In the genomic region with DNA sequence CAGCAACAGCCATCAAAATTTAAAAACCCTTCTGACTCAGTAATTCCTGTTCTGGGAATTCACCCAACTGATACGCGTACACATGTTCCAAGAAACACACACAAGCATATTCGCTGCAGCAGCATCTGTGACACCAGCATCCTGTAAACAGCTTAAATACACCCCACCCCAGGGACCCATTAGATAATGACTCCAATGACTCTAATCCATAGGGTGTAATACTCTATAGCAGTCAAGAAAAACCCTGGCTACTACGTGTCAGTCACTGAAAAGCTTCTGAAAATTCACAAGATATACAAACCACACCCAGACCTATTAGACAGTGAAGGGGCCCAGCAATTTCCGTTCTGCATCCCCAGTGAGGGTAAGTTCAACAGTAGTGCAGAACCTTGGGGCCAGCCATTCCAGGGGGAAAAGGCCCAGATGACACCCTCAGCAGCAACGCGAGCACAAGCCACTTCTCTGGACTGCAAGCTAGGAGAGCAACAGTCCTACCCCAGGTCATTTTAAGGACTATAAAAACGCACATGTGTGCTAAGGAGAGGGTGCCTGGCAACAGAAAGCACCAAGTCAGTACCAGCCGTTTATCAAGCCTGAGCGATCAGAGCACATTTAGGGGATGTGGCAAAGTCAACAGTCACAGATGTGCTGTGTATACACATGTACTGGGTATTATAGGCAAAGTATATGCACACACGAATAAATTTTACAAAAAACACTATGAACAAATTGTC, we compare ENCODE assay signal across 9 mouse cellular contexts. TPM values are rescaled to one million over a fixed set of nuclear protein-coding genes. Genes with fewer than 3 reads are reported as not detected.
A peak's percentile ranks its signal among the peaks of the same experiment; 100 is the strongest.
DNase-seq lines count a peak whose midpoint lies in the region; ATAC-seq and TF ChIP-seq lines count a peak whose summit lies in the region.
"Had no signal": no experiment of that assay in that cellular context is flagged by ENCODE, and none has a peak within 500 bp of the region (broad histone marks: within the 10 kb centered on the region; RNA-seq: fewer than 3 reads in every experiment).

No protein-coding gene starts in this region.

- H3K36me3 ChIP-seq in megakaryocyte, embryonic 14.5 days (replicated peaks; ENCODE audit: low read length) = peaks cover 36% of the 10 kb centered on the region
- H3K36me3 ChIP-seq in intestine, embryonic 16.5 days (ENCODE audit: control insufficient read depth, insufficient read depth, low read length) = no peaks in the 10 kb centered on the region

- peaks cover 86% of the 10 kb centered on the region for H3K4me1 ChIP-seq in megakaryocyte, embryonic 14.5 days
- peaks cover under 1% of the 10 kb centered on the region; the same call in 1 of the 2 replicates for H3K4me1 ChIP-seq in bone marrow, adult 2 months (ENCODE audit: control insufficient read depth, insufficient read depth, low read length)
- H3K4me1 ChIP-seq in intestine, embryonic 16.5 days (ENCODE audit: control insufficient read depth, insufficient read depth, low read length) = peaks cover 12% of the 10 kb centered on the region

- no peak overlapping the region for H3K9ac ChIP-seq in intestine, embryonic 16.5 days (ENCODE audit: low read depth, low read length)
- H3K9ac ChIP-seq: embryonic facial prominence, embryonic 13.5 days; hindbrain, embryonic 14.5 days had no signal

- no peak overlapping the region for H3K4me2 ChIP-seq in intestine, embryonic 16.5 days (ENCODE audit: low read depth, low read length)
- H3K4me2 ChIP-seq: embryonic facial prominence, embryonic 13.5 days; hindbrain, embryonic 14.5 days had no signal

- H3K4me3 ChIP-seq in megakaryocyte, embryonic 14.5 days (replicated peaks) = peak overlapping the region; percentile 83
- no peak overlapping the region for H3K4me3 ChIP-seq in bone marrow, adult 2 months (replicated peaks; ENCODE audit: control insufficient read depth, low read depth, low read length)
- no peak overlapping the region for H3K4me3 ChIP-seq in intestine, embryonic 16.5 days (ENCODE audit: low read length)
- H3K4me3 ChIP-seq: embryonic facial prominence, embryonic 13.5 days had no signal

- no peak for TF ChIP-seq POLR2A in bone marrow, adult 2 months (IDR thresholded peaks at IDR 0.05; ENCODE audit: borderline replicate concordance, control insufficient read depth, low read depth, low read length)

- peak; percentile 70 for DNase-seq in thymus, postnatal 0 days (ENCODE audit: low spot score)
- DNase-seq in yolk sac, embryonic 10.5 days (ENCODE audit: low spot score) = no peak
- no peak for DNase-seq in adrenal gland, postnatal 10 days

- ATAC-seq in megakaryocyte, adult 5-6 weeks (ENCODE audit: poor library complexity, severe bottlenecking) = no peak
- ATAC-seq in intestine, embryonic 16.5 days = peak; percentile 64

- H3K9me3 ChIP-seq in megakaryocyte, embryonic 14.5 days = no peaks in the 10 kb centered on the region
- no peaks in the 10 kb centered on the region for H3K9me3 ChIP-seq in intestine, embryonic 16.5 days (ENCODE audit: control insufficient read depth, low read length)
- H3K9me3 ChIP-seq: embryonic facial prominence, embryonic 13.5 days had no signal

- TF ChIP-seq CTCF in bone marrow, adult 2 months (IDR thresholded peaks at IDR 0.05; ENCODE audit: control insufficient read depth, insufficient read depth, low read length) = no peak

- WGBS in bone marrow, adult 2 months = 32% methylated on average over 11 of the region's 11 CpGs
- WGBS in intestine, embryonic 16.5 days = 48% methylated on average over 11 of the region's 11 CpGs

- H3K27me3 ChIP-seq in megakaryocyte, embryonic 14.5 days (replicated peaks) = no peaks in the 10 kb centered on the region
- no peaks in the 10 kb centered on the region for H3K27me3 ChIP-seq in intestine, embryonic 16.5 days (replicated peaks; ENCODE audit: control insufficient read depth, insufficient read depth, low read length)
- H3K27me3 ChIP-seq: embryonic facial prominence, embryonic 13.5 days had no signal

- peak overlapping the region; percentile 58 for H3K27ac ChIP-seq in bone marrow, adult 2 months (ENCODE audit: control insufficient read depth, insufficient read depth, low read depth, low read length, poor library complexity)
- no peak overlapping the region for H3K27ac ChIP-seq in intestine, embryonic 16.5 days (ENCODE audit: low read length)
- H3K27ac ChIP-seq: embryonic facial prominence, embryonic 13.5 days; hindbrain, embryonic 14.5 days had no signal

RNA-seq across cellular contexts. Expression of gene A730071L15Rik, which starts 15.5 kb away (rescaled TPM):
- not detected in 2 replicates for polyA plus RNA-seq in megakaryocyte, embryonic 14.5 days (2012; ENCODE audit: insufficient read depth, low replicate concordance)
- total RNA-seq in megakaryocyte, adult 5-6 weeks (2015) = 0.09 and 0.57 TPM in 2 replicates
- not detected in 2 replicates for total RNA-seq in megakaryocyte, adult 5-6 weeks (2017)
- polyA plus RNA-seq in bone marrow, adult 2 months (2011; ENCODE audit: insufficient read depth, insufficient read length, low replicate concordance, missing spikeins) = not detected in 2 replicates
- 0.45 and 0.62 TPM in 2 replicates for polyA plus RNA-seq in intestine, embryonic 16.5 days (2015; fragmentation: Nextera tagmentation; extraction: Ambion mirVana)
- 0.55 and 0.93 TPM in 2 replicates for polyA plus RNA-seq in thymus, postnatal 0 days (2015; fragmentation: Nextera tagmentation; extraction: Ambion mirVana)
- under 1 TPM; 0.21 to 0.24 TPM for total RNA-seq in adrenal gland, postnatal 10 days (2021)

RNA-seq across cellular contexts. Expression of gene Nudcd3, which starts 15.8 kb away (rescaled TPM):
- 7.9 and 9.9 TPM in 2 replicates for polyA plus RNA-seq in megakaryocyte, embryonic 14.5 days (2012; ENCODE audit: insufficient read depth, low replicate concordance)
- 11.5 and 14.6 TPM in 2 replicates for total RNA-seq in megakaryocyte, adult 5-6 weeks (2015)
- 25.0 and 25.6 TPM in 2 replicates for total RNA-seq in megakaryocyte, adult 5-6 weeks (2017)
- 13.2 and 25.4 TPM in 2 replicates for polyA plus RNA-seq in bone marrow, adult 2 months (2011; ENCODE audit: insufficient read depth, insufficient read length, low replicate concordance, missing spikeins)
- polyA plus RNA-seq in intestine, embryonic 16.5 days (2015; fragmentation: Nextera tagmentation; extraction: Ambion mirVana) = 28.4 and 33.3 TPM in 2 replicates
- polyA plus RNA-seq in thymus, postnatal 0 days (2015; fragmentation: Nextera tagmentation; extraction: Ambion mirVana) = 33.5 and 37.7 TPM in 2 replicates
- total RNA-seq in adrenal gland, postnatal 10 days (2021) = 10 to 100 TPM; 45.8 to 52.3 TPM

RNA-seq across cellular contexts. Expression of gene Npc1l1, which starts 45.6 kb away (rescaled TPM):
- not detected in 2 replicates for polyA plus RNA-seq in megakaryocyte, embryonic 14.5 days (2012; ENCODE audit: insufficient read depth, low replicate concordance)
- not detected in 2 replicates for total RNA-seq in megakaryocyte, adult 5-6 weeks (2015)
- total RNA-seq in megakaryocyte, adult 5-6 weeks (2017) = not detected in 2 replicates
- not detected in 2 replicates for polyA plus RNA-seq in bone marrow, adult 2 months (2011; ENCODE audit: insufficient read depth, insufficient read length, low replicate concordance, missing spikeins)
- polyA plus RNA-seq in intestine, embryonic 16.5 days (2015; fragmentation: Nextera tagmentation; extraction: Ambion mirVana) = 26.5 and 43.4 TPM in 2 replicates
- polyA plus RNA-seq in thymus, postnatal 0 days (2015; fragmentation: Nextera tagmentation; extraction: Ambion mirVana) = 0.04 TPM in 2 replicates
- total RNA-seq in adrenal gland, postnatal 10 days (2021) = not detected

Comparison
In these comparisons a context has a peak if more than half of its experiments do, and no peak if none do; other contexts are left out.
1. RNA of gene Npc1l1, which starts 45.6 kb away (polyA plus RNA-seq): 26.5 to 43.4 TPM in intestine, embryonic 16.5 days; not detected in bone marrow, adult 2 months, 0.04 TPM in thymus, postnatal 0 days and not detected in megakaryocyte, embryonic 14.5 days; every median in the first group is over 10 times any median in the second.